Mouse (Mus musculus) CH12.LX (cell line): ENCODE measurements around the gene Zkscan6. TPM values are rescaled to one million over a fixed set of nuclear protein-coding genes. Genes with fewer than 3 reads are reported as not detected.

Experiments used
- DNase-seq: peaks from one replicate; pipeline ENCODE4 v3.0.0-alpha.2; 2013; ENCODE audit errors: extremely low read depth
- H3K27ac ChIP-seq: 2 replicates; pipeline ENCODE4 v1.5.1; 2012; ENCODE audit warnings: low read depth, mild to moderate bottlenecking, control low read depth, moderate library complexity; ENCODE audit not compliant: insufficient read depth
- H3K27me3 ChIP-seq: replicated peaks from 2 replicates; pipeline ENCODE3; 2012; ENCODE audit warnings: inconsistent platforms
- H3K36me3 ChIP-seq, 2 experiments: replicated peaks in 1 of 2; 2 replicates each; pipeline versions ENCODE3 to v1.6.1; 2012; ENCODE audit warnings: inconsistent platforms in 1 of 2, low read length in 1 of 2, mild to moderate bottlenecking in 1 of 2, mixed read lengths in 1 of 2, moderate library complexity in 1 of 2; ENCODE audit not compliant: control insufficient read depth in 1 of 2, insufficient read depth in 1 of 2
- H3K4me1 ChIP-seq, 2 experiments: 2 replicates each; pipeline ENCODE4 v1.6.1; 2012; ENCODE audit warnings: inconsistent platforms in 1 of 2, moderate library complexity in 1 of 2; ENCODE audit not compliant: insufficient read depth in 2 of 2, control insufficient read depth in 1 of 2
- H3K4me2 ChIP-seq: 2 replicates; pipeline ENCODE4 v1.6.1; 2012; ENCODE audit warnings: low read depth, mild to moderate bottlenecking, control low read depth; ENCODE audit not compliant: poor library complexity, insufficient read depth, severe bottlenecking
- H3K4me3 ChIP-seq, 3 experiments: fragments of 150-350 bp in 1 of 3; sonication (generic) in 1 of 3; replicated peaks in 1 of 3; 2 replicates each; pipeline versions ENCODE3 to v1.5.1; 2011 to 2012; ENCODE audit warnings: low read depth in 2 of 3, low read length in 2 of 3, mild to moderate bottlenecking in 2 of 3, moderate library complexity in 2 of 3, control low read depth in 1 of 3, improper control_type of control experiment in 1 of 3, inconsistent platforms in 1 of 3, mixed read lengths in 1 of 3; ENCODE audit not compliant: poor library complexity in 1 of 3
- H3K79me2 ChIP-seq: replicated peaks from 2 replicates; pipeline ENCODE4 v1.6.1; 2012; ENCODE audit warnings: mild to moderate bottlenecking, moderate library complexity; ENCODE audit not compliant: control insufficient read depth, poor library complexity, insufficient read depth, severe bottlenecking; ENCODE audit errors: extremely low read depth
- H3K9ac ChIP-seq: 2 replicates; pipeline ENCODE4 v1.6.1; 2012; ENCODE audit warnings: low read depth, mild to moderate bottlenecking, control low read depth, moderate library complexity; ENCODE audit not compliant: insufficient read depth
- H3K9me3 ChIP-seq: replicated peaks from 2 replicates; pipeline ENCODE3; 2012; ENCODE audit warnings: low read length, inconsistent platforms, mixed read lengths
- BHLHE40 ChIP-seq: IDR thresholded peaks from 2 replicates; pipeline ENCODE4 v1.6.1; 2011; ENCODE audit warnings: mild to moderate bottlenecking, low read depth, low read length, improper control_type of control experiment
- ELF1 ChIP-seq: IDR thresholded peaks from 2 replicates; pipeline ENCODE4 v1.6.1; 2014; ENCODE audit warnings: low read depth, mild to moderate bottlenecking, inconsistent platforms, low read length, improper control_type of control experiment
- EP300 ChIP-seq: IDR thresholded peaks from 2 replicates; pipeline ENCODE4 v1.6.1; 2011; ENCODE audit warnings: low read length, improper control_type of control experiment
- ETS1 ChIP-seq: conservative IDR thresholded peaks from 2 replicates; pipeline ENCODE4 v1.6.1; 2012; ENCODE audit warnings: low read depth, mild to moderate bottlenecking, inconsistent platforms, low read length, improper control_type of control experiment, moderate library complexity
- GABPA ChIP-seq: IDR thresholded peaks from 2 replicates; pipeline ENCODE4 v1.6.1; 2012; ENCODE audit warnings: low read depth, low read length, improper control_type of control experiment, inconsistent platforms; ENCODE audit not compliant: insufficient replicate concordance
- IRF4 ChIP-seq: IDR thresholded peaks from 2 replicates; pipeline ENCODE4 v1.6.1; 2014; ENCODE audit warnings: low read depth, mild to moderate bottlenecking, inconsistent platforms, low read length, improper control_type of control experiment
- JUN ChIP-seq: IDR thresholded peaks from 2 replicates; pipeline ENCODE4 v1.6.1; 2011; ENCODE audit warnings: low read depth, mild to moderate bottlenecking, low read length, improper control_type of control experiment, moderate library complexity; ENCODE audit not compliant: insufficient read depth
- MAX ChIP-seq: IDR thresholded peaks from 2 replicates; pipeline ENCODE4 v1.6.1; 2011; ENCODE audit warnings: low read length, improper control_type of control experiment
- MAZ ChIP-seq: IDR thresholded peaks from 2 replicates; pipeline ENCODE4 v1.6.1; 2012; ENCODE audit warnings: low read depth, mild to moderate bottlenecking, inconsistent platforms, low read length, improper control_type of control experiment, moderate library complexity
- NELFE ChIP-seq: IDR thresholded peaks from 2 replicates; pipeline ENCODE4 v1.6.1; 2011; ENCODE audit warnings: low read depth, low read length, improper control_type of control experiment
- NRF1 ChIP-seq: IDR thresholded peaks from 2 replicates; pipeline ENCODE4 v1.6.1; 2014; ENCODE audit warnings: low read depth, mild to moderate bottlenecking, inconsistent platforms, low read length, improper control_type of control experiment, moderate library complexity
- PAX5 ChIP-seq: IDR thresholded peaks from 2 replicates; pipeline ENCODE4 v1.6.1; 2012; ENCODE audit warnings: low read length, inconsistent platforms, mixed read lengths
- POLR2AphosphoS2 ChIP-seq: IDR thresholded peaks from 2 replicates; pipeline ENCODE4 v1.6.1; 2011; ENCODE audit warnings: low read depth, low read length, improper control_type of control experiment
- USF1 ChIP-seq: IDR thresholded peaks from 2 replicates; pipeline ENCODE4 v1.6.1; 2014; ENCODE audit warnings: low read depth, mild to moderate bottlenecking, inconsistent platforms, low read length, improper control_type of control experiment
- ZKSCAN1 ChIP-seq: IDR thresholded peaks from 2 replicates; pipeline ENCODE4 v1.6.1; 2012; ENCODE audit warnings: low read depth, inconsistent platforms, low read length, improper control_type of control experiment, borderline replicate concordance
- ZMIZ1 ChIP-seq: IDR thresholded peaks from 2 replicates; pipeline ENCODE4 v1.6.1; 2012; ENCODE audit warnings: low read depth, mild to moderate bottlenecking, inconsistent platforms, low read length, improper control_type of control experiment
- ZNF384 ChIP-seq: IDR thresholded peaks from 2 replicates; pipeline ENCODE4 v1.6.1; 2012; ENCODE audit warnings: low read depth, low read length, improper control_type of control experiment, inconsistent platforms
- dilution Hi-C: fragments of 300-500 bp; cut with MboI; formaldehyde crosslinking; loops from 2 replicates; pipeline ENCODE4 v1.14.3; 2020; ENCODE audit warnings: low sequenced_read_pairs; ENCODE audit not compliant: extremely low pct_unique_long_range_greater_than_20kb, extremely low pct_ligation_motif_present
- in situ Hi-C: fragments of 300-500 bp; cut with MboI; formaldehyde crosslinking; loops from 3 replicates; pipeline ENCODE4 v1.14.3; 2019; ENCODE audit warnings: low sequenced_read_pairs, low pct_ligation_motif_present, low pct_unique_long_range_greater_than_20kb, mixed read lengths
- polyA plus RNA-seq: library from polyadenylated mRNA; unstranded; fragments of >175 nt; gene quantifications from 2 replicates; pipeline ENCODE4 v1.2.1, GENCODE M21; 2012; ENCODE audit warnings: low read depth; ENCODE audit not compliant: insufficient read length
- total RNA-seq, 2 experiments: library from RNA; depleted of rRNA; stranded (reverse); fragments of 300-350 nt in 1 of 2; fragments of >200 nt in 1 of 2; gene quantifications; 2 replicates each; pipeline ENCODE4 v1.2.3; 2012 to 2014

Zkscan6 gene
- total and polyA plus RNA-seq, 3 experiments, result 15.8 to 20.5 (median 16.6) TPM

- Histone ChIP-seq H3K4me2 (peak overlapping the region; percentile 81), H3K9me3 (no peaks in the 10 kb centered on the region), H3K27ac (peak overlapping the region; percentile 91), H3K4me1 (peaks cover 6 to 50% of the 10 kb centered on the region in 2 experiments), H3K79me2 (peaks cover 24% of the 10 kb centered on the region), H3K4me3 (peak overlapping the region; percentile 78 to 89 (median 85)), H3K9ac (peak overlapping the region; percentile 62), H3K36me3 (peaks cover 0 to 8% of the 10 kb centered on the region in 2 experiments), H3K27me3 (no peaks in the 10 kb centered on the region)
- in situ Hi-C loops (no loop called here), dilution Hi-C loops (no loop called here)
- DNase-seq, result no peak
- TF ChIP-seq USF1 (no peak), NELFE (no peak), PAX5 (no peak), JUN (no peak), NRF1 (no peak), ELF1 (no peak), POLR2AphosphoS2 (no peak), ZNF384 (no peak), ZKSCAN1 (no peak), MAX (no peak), BHLHE40 (no peak), ETS1 (no peak), ZMIZ1 (no peak), MAZ (no peak)
Measured at GRCm38 (mm10) chr11:65807601-65808000, 626 bp downstream of the Zkscan6 start.

- Histone ChIP-seq H3K79me2 (peaks cover 33% of the 10 kb centered on the region), H3K4me3 (peak overlapping the region in 2 of 3 experiments; percentile 5 to 9), H3K27me3 (no peaks in the 10 kb centered on the region), H3K9me3 (no peaks in the 10 kb centered on the region), H3K4me2 (peak overlapping the region; percentile 76), H3K4me1 (peaks cover 7 to 63% of the 10 kb centered on the region in 2 experiments), H3K27ac (no peak overlapping the region), H3K9ac (no peak overlapping the region), H3K36me3 (peaks cover 25 to 42% of the 10 kb centered on the region in 2 experiments)
- peak; percentile 45 for DNase-seq
- TF ChIP-seq GABPA, result no peak
- peak; percentile 49 for TF ChIP-seq EP300
- peak; percentile 51; the same call in 1 of the 2 replicates for TF ChIP-seq IRF4
- dilution Hi-C loops, result no loop called here
- in situ Hi-C loops, result no loop called here
Measured at GRCm38 (mm10) chr11:65812088-65812487, 5.1 kb downstream of the Zkscan6 start.
